Mouse (Mus musculus): ENCODE measurements around the gene Sult2b1.

Sult2b1 gene

GRCm38 (mm10) chr7:45784524-45785372 lies at the start of gene Sult2b1:
TSS of gene Sult2b1 (minus strand) at chr7:45784669.
- peak; percentile 94 for DNase-seq (ENCODE audit: low spot score)

- no peak for DNase-seq (ENCODE audit: low spot score)
Measured at GRCm38 (mm10) chr7:45833924-45834323, 49.5 kb upstream of the Sult2b1 start.

GRCm38 (mm10) chr7:45833148-45833790 lies 48.8 kb upstream of the Sult2b1 start:
- DNase-seq (ENCODE audit: low spot score), result peak; percentile 13

GRCm38 (mm10) chr7:45832428-45832827 lies 48.0 kb upstream of the Sult2b1 start:
- DNase-seq (ENCODE audit: low spot score), result no peak

- DNase-seq (ENCODE audit: low spot score), result no peak
Measured at GRCm38 (mm10) chr7:45831128-45831525, 46.7 kb upstream of the Sult2b1 start.

GRCm38 (mm10) chr7:45830427-45831127 lies 46.1 kb upstream of the Sult2b1 start, which contains the start of gene Grwd1:
TSS of gene Grwd1 (minus strand) at chr7:45830944.
- peak; percentile 82 for DNase-seq (ENCODE audit: low spot score)

GRCm38 (mm10) chr7:45826631-45827030 lies 42.2 kb upstream of the Sult2b1 start:
- no peak for DNase-seq (ENCODE audit: low spot score)

GRCm38 (mm10) chr7:45824598-45824997 lies 40.1 kb upstream of the Sult2b1 start, which contains the start of gene Kcnj14:
TSS of gene Kcnj14 (minus strand) at chr7:45824782.
- no peak for DNase-seq (ENCODE audit: low spot score)

- no peak for DNase-seq (ENCODE audit: low spot score)
Measured at GRCm38 (mm10) chr7:45820913-45821312, 36.4 kb upstream of the Sult2b1 start.

GRCm38 (mm10) chr7:45819843-45820242 lies 35.4 kb upstream of the Sult2b1 start:
- DNase-seq (ENCODE audit: low spot score), result no peak

GRCm38 (mm10) chr7:45815984-45816351 lies 31.5 kb upstream of the Sult2b1 start:
- DNase-seq (ENCODE audit: low spot score), result no peak

GRCm38 (mm10) chr7:45815323-45815983 lies 31.0 kb upstream of the Sult2b1 start:
- DNase-seq (ENCODE audit: low spot score), result no peak

- DNase-seq (ENCODE audit: low spot score), result no peak
Measured at GRCm38 (mm10) chr7:45814841-45815240, 30.4 kb upstream of the Sult2b1 start.

GRCm38 (mm10) chr7:45813787-45814779 lies 29.6 kb upstream of the Sult2b1 start, which contains the start of gene Cyth2:
TSS of gene Cyth2 (minus strand) at chr7:45814581.
- DNase-seq (ENCODE audit: low spot score), result peak; percentile 100

GRCm38 (mm10) chr7:45812921-45813320 lies 28.5 kb upstream of the Sult2b1 start:
- no peak for DNase-seq (ENCODE audit: low spot score)

- DNase-seq (ENCODE audit: low spot score), result no peak
Measured at GRCm38 (mm10) chr7:45809276-45810075, 25.0 kb upstream of the Sult2b1 start.

- no peak for DNase-seq (ENCODE audit: low spot score)
Measured at GRCm38 (mm10) chr7:45808471-45808870, 24.0 kb upstream of the Sult2b1 start.

- DNase-seq (ENCODE audit: low spot score), result no peak
Measured at GRCm38 (mm10) chr7:45805941-45806340, 21.5 kb upstream of the Sult2b1 start.

- DNase-seq (ENCODE audit: low spot score), result no peak
Measured at GRCm38 (mm10) chr7:45802551-45802950, 18.1 kb upstream of the Sult2b1 start.

GRCm38 (mm10) chr7:45801348-45801747 lies 16.9 kb upstream of the Sult2b1 start:
- DNase-seq (ENCODE audit: low spot score), result peak; percentile 94
